Mouse (Mus musculus) midbrain, postnatal 0 days (tissue): ENCODE data around the gene Bsn. TPM values are rescaled to one million over a fixed set of nuclear protein-coding genes. Genes with fewer than 3 reads are reported as not detected.

Experiments used
- ATAC-seq: fragments of 200-750 bp; cut with Nextera tagmentation; 2 replicates; pipeline ENCODE4 v1.8.0; 2017; ENCODE audit warnings: moderate number of reproducible peaks, mild to moderate bottlenecking, moderate TSS enrichment, moderate library complexity; ENCODE audit not compliant: low FRiP score
- DNase-seq: peaks from one replicate; pipeline ENCODE4 v3.0.0-alpha.2; 2015; ENCODE audit warnings: low spot score
- H3K27ac ChIP-seq: fragments of 300-500 bp; sonication (generic); 2 replicates; pipeline ENCODE4 v1.5.1; 2014; ENCODE audit warnings: low read depth, mild to moderate bottlenecking, low read length, mixed read lengths
- H3K27me3 ChIP-seq: fragments of 300-500 bp; sonication (generic); 2 replicates; pipeline ENCODE4 v1.6.1; 2014; ENCODE audit warnings: low read length, control low read depth, mixed read lengths; ENCODE audit not compliant: insufficient read depth
- H3K36me3 ChIP-seq: fragments of 300-500 bp; sonication (generic); 2 replicates; pipeline ENCODE4 v1.6.1; 2014; ENCODE audit warnings: low read length, control low read depth, mixed read lengths; ENCODE audit not compliant: insufficient read depth
- H3K4me1 ChIP-seq: fragments of 300-500 bp; sonication (generic); 2 replicates; pipeline ENCODE4 v1.6.1; 2014; ENCODE audit warnings: mild to moderate bottlenecking, control low read depth, antibody characterized with exemption, low read length, mixed read lengths; ENCODE audit not compliant: insufficient read depth
- H3K4me2 ChIP-seq: fragments of 300-500 bp; sonication (generic); 2 replicates; pipeline ENCODE4 v1.6.1; 2014; ENCODE audit warnings: low read depth, mild to moderate bottlenecking, low read length, mixed read lengths; ENCODE audit not compliant: poor library complexity, severe bottlenecking
- H3K4me3 ChIP-seq: fragments of 300-500 bp; sonication (generic); 2 replicates; pipeline ENCODE4 v1.5.1; 2014; ENCODE audit warnings: low read depth, mild to moderate bottlenecking, low read length, moderate library complexity
- H3K9ac ChIP-seq: fragments of 300-500 bp; sonication (generic); replicated peaks from 2 replicates; pipeline ENCODE4 v1.6.1; 2014; ENCODE audit warnings: mild to moderate bottlenecking, low read length, moderate library complexity, mixed read lengths; ENCODE audit not compliant: poor library complexity, severe bottlenecking
- H3K9me3 ChIP-seq: fragments of 300-500 bp; sonication (generic); 2 replicates; pipeline ENCODE4 v1.6.1; 2016; ENCODE audit warnings: low read length, control low read depth
- CTCF ChIP-seq: IDR thresholded peaks from 2 replicates; pipeline ENCODE4 v1.5.1; 2016; ENCODE audit warnings: antibody characterized with exemption, mild to moderate bottlenecking
- WGBS: fragments of 180-500 bp; shearing (Covaris S2); extraction: QIAGEN DNeasy Blood & Tissue Kit; methylation state at CpG from one replicate; pipeline ENCODE4 v1.1.7; 2014; 5-methylcytosine and 5-hydroxymethylcytosine counted together
- polyA plus RNA-seq: library from polyadenylated mRNA; unstranded; fragments of >200 nt; fragmentation: Nextera tagmentation; extraction: Ambion mirVana; gene quantifications from 2 replicates; pipeline ENCODE4 v1.2.1, GENCODE M21; 2015
- total RNA-seq: library from RNA; depleted of rRNA; stranded (reverse); fragments of >200 nt; gene quantifications from 2 replicates; pipeline ENCODE4 v1.2.3, GENCODE M21; 2014

Bsn gene
- total and polyA plus RNA-seq, 2 experiments from 2014 or later: 7.7 to 60.6 TPM

DNA sequence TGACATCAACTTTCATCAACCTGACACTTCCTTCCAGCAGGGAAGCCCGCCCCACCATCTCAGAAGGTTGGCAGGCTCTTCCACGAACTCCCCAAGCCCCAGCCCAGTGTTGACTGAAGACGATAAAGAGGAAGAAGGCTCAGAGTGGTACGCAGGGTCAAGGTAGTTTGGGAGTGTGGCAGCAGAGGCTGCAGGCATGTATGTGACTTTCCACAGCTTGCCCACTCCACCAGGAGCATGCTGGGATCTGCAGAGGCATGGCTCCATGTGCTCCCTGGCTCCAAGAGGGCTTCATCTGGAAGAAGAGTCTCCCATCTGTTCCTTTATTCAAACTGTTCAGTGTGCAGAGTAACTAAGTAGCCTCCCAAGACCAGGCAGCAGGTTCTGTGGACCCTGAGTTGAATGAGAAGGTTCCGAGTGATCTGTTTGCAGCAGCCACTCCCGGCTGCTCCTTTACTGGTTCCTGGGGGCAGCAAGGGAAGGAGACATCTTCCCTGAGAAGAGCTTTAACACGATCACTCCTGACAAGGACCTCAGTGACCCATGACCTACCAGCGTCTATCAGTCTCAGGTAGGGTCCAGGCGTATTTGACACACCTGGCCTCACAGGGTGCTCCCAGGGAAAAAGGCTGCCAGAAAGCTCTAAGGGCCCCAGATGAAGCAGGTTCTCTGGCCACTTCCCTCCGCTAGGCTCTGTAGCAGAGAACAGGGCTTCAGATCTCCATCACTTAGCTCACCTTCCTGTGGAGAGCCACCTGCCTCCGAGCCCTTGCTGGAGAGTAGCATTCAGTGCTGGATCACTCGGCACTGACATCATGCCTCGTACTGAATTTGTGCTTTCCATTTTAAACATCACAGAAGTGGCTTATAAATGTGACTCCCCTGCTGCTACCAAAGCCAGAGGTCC is 60.9 kb downstream of the Bsn start:
- peaks cover 23% of the 10 kb centered on the region for H3K36me3 ChIP-seq
- no peaks in the 10 kb centered on the region for H3K27me3 ChIP-seq
- no peak for TF ChIP-seq CTCF
- WGBS: 86% methylated on average over 13 of the region's 13 CpGs
- no peak overlapping the region for H3K4me2 ChIP-seq
- DNase-seq: no peak
- no peaks in the 10 kb centered on the region for H3K9me3 ChIP-seq
- no peak overlapping the region for H3K27ac ChIP-seq
- no peak for ATAC-seq
- H3K9ac ChIP-seq: no peak overlapping the region
- H3K4me3 ChIP-seq: no peak overlapping the region
- no peaks in the 10 kb centered on the region for H3K4me1 ChIP-seq

DNA sequence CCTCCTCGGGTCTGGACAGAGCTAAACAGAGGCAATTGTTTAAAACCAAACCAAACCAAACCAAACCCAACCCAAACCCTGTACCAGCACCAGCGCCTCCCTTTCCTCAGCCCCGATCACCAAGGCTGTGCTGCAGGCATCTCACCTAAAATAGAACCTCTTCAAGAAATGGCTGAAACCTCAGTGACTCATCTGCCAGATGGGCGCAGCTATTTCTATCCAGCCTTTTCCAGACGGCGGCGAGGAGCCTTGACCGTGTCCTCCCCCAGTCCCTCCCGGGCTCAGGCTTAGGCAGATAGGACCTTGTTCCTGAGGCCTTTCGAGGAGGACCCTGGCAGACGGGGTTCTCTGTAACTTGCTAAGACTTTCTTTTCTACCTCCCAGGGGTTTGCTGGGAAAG is 61.9 kb downstream of the Bsn start:
- DNase-seq: no peak
- TF ChIP-seq CTCF: no peak
- no peak for ATAC-seq

DNA sequence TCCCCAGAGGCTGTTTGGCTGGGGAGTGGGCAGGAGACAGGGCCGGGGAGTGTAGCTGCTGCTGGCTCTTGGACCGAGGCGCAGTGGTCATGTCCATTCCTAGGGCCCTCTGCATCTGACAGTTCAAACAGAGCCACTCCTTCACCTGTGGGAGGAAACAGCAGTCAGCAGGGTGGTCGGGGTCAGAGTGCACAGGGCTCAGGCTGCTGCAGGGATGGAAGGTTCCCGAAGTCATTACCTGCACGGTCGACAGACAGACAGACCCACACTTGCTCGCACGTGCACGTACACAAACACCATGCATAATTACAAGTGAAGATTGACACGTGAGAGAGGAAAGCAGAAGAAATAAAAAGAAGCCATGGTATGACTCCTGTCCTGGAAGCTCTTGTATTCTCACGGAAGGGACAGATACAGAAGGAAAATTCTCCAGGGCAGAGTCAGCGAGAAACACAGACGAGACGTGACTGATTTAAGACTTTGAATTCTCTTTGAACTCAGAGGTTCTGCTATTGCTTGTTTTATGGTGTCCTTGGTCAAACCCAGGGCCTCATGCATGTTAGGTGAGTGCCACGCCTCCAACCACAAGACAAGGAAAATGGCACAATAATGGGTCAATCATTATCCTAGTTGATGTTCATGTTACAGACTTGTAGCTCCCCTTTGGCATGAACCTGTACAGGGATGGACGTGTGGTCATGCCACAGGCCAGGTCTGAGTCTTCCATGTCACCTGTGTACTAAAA is 63.6 kb downstream of the Bsn start:
- no peak overlapping the region for H3K4me3 ChIP-seq
- peaks cover 30% of the 10 kb centered on the region for H3K36me3 ChIP-seq
- no peak overlapping the region for H3K9ac ChIP-seq
- H3K4me2 ChIP-seq: no peak overlapping the region
- 87% methylated on average over 17 of the region's 17 CpGs for WGBS
- H3K27ac ChIP-seq: no peak overlapping the region
- ATAC-seq (no peak), DNase-seq (no peak)
- no peaks in the 10 kb centered on the region for H3K4me1 ChIP-seq
- H3K9me3 ChIP-seq: no peaks in the 10 kb centered on the region
- no peak for TF ChIP-seq CTCF
- H3K27me3 ChIP-seq: no peaks in the 10 kb centered on the region

More for the DNA sequence above, 61.9 kb downstream of the Bsn start:
- H3K9me3 ChIP-seq: no peaks in the 10 kb centered on the region
- H3K4me2 ChIP-seq: no peak overlapping the region
- H3K4me3 ChIP-seq: no peak overlapping the region
- peaks cover 25% of the 10 kb centered on the region for H3K36me3 ChIP-seq
- WGBS: 86% methylated on average over 11 of the region's 11 CpGs
- H3K27ac ChIP-seq: no peak overlapping the region
- H3K9ac ChIP-seq: no peak overlapping the region
- no peaks in the 10 kb centered on the region for H3K27me3 ChIP-seq
- no peaks in the 10 kb centered on the region for H3K4me1 ChIP-seq

DNA sequence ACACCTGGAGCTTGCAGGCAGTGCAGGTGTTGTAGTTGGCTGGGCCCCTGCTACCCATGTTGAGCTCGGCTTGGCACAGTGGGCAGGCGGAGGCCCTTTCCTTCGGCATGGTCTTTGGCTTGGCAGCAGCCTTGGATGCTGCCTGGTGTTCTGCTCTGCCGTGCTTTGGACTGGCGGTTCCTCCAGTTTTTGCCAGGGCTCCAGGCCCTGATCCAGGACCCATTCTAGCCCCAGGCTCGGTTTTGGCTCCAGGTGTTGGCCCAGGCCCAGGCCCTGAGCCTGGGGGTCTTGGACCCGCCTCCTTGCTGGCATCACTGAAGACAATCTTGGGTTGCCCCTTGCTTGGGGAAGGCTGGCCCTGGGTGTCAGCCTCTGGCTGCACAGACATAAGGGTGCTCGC is 64.5 kb downstream of the Bsn start:
- Histone ChIP-seq H3K27ac (no peak overlapping the region), H3K36me3 (peaks cover 30% of the 10 kb centered on the region), H3K27me3 (no peaks in the 10 kb centered on the region), H3K4me3 (no peak overlapping the region), H3K4me1 (no peaks in the 10 kb centered on the region), H3K4me2 (no peak overlapping the region), H3K9me3 (no peaks in the 10 kb centered on the region), H3K9ac (no peak overlapping the region)
- 76% methylated on average over 8 of the region's 8 CpGs for WGBS
- no peak for TF ChIP-seq CTCF
- no peak for ATAC-seq
- no peak for DNase-seq

DNA sequence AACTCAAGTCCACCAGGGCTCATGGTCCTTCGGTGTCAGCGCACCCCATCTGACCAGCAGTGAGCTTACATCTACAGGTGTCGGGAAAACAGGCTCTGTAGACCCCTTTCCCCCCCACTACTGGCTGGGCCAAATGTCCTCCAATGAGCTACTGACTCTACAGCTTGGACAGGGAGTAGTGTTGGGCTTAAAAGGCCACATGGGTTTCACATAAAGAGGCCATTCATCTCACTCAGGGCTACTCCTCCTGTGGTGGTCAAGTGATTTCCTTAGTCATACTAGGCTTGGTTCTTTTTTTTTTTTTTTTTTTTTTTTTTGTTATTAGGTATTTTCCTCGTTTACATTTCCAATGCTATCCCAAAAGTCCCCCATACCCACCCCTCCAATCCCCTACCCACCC is 66.3 kb downstream of the Bsn start:
- Histone ChIP-seq H3K27ac (no peak overlapping the region), H3K27me3 (no peaks in the 10 kb centered on the region), H3K4me3 (no peak overlapping the region), H3K36me3 (peaks cover 29% of the 10 kb centered on the region), H3K9me3 (no peaks in the 10 kb centered on the region), H3K4me2 (no peak overlapping the region), H3K4me1 (no peaks in the 10 kb centered on the region), H3K9ac (no peak overlapping the region)
- WGBS: 86% methylated on average over 4 of the region's 4 CpGs
- TF ChIP-seq CTCF: no peak
- no peak for DNase-seq
- ATAC-seq: no peak
